Mouse (Mus musculus) ES-E14 (cell line): ENCODE results near the gene Rims3.

Source experiments
- CHD2 ChIP-seq: IDR thresholded peaks from 2 replicates; pipeline ENCODE4 v1.6.1; 2014; ENCODE audit warnings: mild to moderate bottlenecking, low read depth, low read length, inconsistent platforms
- HCFC1 ChIP-seq: IDR thresholded peaks from 2 replicates; pipeline ENCODE4 v1.6.1; 2012; ENCODE audit warnings: low read length, inconsistent platforms, borderline replicate concordance; ENCODE audit not compliant: insufficient read depth
- MAFK ChIP-seq: IDR thresholded peaks from 2 replicates; pipeline ENCODE4 v1.6.1; 2014; ENCODE audit warnings: mild to moderate bottlenecking, low read depth, low read length, inconsistent platforms; ENCODE audit not compliant: insufficient read depth
- ZC3H11A ChIP-seq: IDR thresholded peaks from 2 replicates; pipeline ENCODE4 v1.6.1; 2012; ENCODE audit warnings: low read depth, mild to moderate bottlenecking, inconsistent platforms, low read length, borderline replicate concordance
- ZNF384 ChIP-seq: IDR thresholded peaks from 2 replicates; pipeline ENCODE4 v1.6.1; 2012; ENCODE audit warnings: low read depth, low read length, inconsistent platforms

- TF ChIP-seq CHD2 (no peak), ZC3H11A (no peak), HCFC1 (no peak), ZNF384 (no peak), MAFK (no peak)
These were observed 24.8 kb downstream of the Rims3 start for GRCm38 (mm10) chr4:120879386-120879785.
